Mouse (Mus musculus): ENCODE measurements at regions not wholly inside any gene's neighbourhood (a gene's known extent, or its start where the extent isn't known, plus 50 kb on each side); places are given as distances from the start of the nearest gene placed in this dataset.

GRCm38 (mm10) chr12:39656606-39657005, 381.2 kb downstream of the Arl4a start:
- TF ChIP-seq CTCF (IDR thresholded peaks at IDR 0.05; ENCODE audit: low read depth) (no peak), EP300 (IDR thresholded peaks at IDR 0.05; ENCODE audit: low read depth) (no peak)

Measured in heart, postnatal 0 days (tissue).